ENCODE assay signal across 10 mouse cellular contexts in the genomic region with DNA sequence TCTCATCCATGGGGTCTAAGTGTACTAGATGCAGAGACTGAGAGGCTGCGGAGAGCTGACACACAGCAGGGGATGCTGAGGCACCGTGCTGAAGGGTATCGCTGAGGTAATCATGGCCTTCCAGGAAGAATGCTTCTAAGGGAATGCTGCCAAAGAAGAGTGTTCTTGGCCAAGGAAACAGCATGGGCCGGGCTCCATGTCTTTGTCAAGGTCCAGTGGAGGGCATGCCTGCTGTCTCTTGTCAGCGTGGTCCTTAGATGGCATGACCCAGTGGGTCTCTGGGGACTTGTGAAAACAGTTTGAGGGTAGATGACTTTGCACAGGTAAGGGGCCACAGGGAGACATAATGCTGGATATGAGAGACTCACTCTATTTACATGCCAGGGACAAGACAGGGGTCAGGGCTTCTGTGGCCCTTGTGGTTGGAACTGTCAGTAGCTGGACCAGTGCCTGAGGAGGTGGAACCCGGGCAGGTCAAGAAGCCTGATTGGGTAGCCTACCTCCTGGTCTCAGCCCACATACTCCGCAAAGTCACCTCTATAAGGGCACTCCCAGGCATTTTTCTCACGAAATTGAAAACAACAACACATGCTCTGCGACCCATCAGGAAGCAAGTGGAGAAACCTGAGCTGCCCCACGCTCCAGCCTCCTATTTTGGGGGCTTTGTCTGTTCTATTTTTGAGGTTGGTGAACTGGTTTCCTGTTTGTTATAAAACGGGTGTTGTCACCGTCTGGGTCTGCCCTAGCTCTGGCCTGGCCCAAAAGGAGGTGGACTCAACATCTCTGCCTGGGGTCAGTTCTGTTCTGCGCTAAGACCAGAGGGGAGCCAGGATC.
DNase-seq lines count a peak whose midpoint lies in the region; ATAC-seq and TF ChIP-seq lines count a peak whose summit lies in the region.
"Had no signal": no experiment of that assay in that cellular context is flagged by ENCODE, and none has a peak within 500 bp of the region (broad histone marks: within the 10 kb centered on the region; RNA-seq: fewer than 3 reads in every experiment).

No protein-coding gene starts in this region.

- no peak overlapping the region for H3K9ac ChIP-seq in hindbrain, postnatal 0 days (replicated peaks; ENCODE audit: low read length)
- no peak overlapping the region for H3K9ac ChIP-seq in hindbrain, embryonic 13.5 days
- no peak overlapping the region for H3K9ac ChIP-seq in forebrain, embryonic 14.5 days (ENCODE audit: low read length)
- H3K9ac ChIP-seq: hindbrain, embryonic 15.5 days; lung, embryonic 14.5 days had no signal

- H3K9me3 ChIP-seq in hindbrain, postnatal 0 days (ENCODE audit: low read length), result no peaks in the 10 kb centered on the region
- no peaks in the 10 kb centered on the region for H3K9me3 ChIP-seq in hindbrain, embryonic 13.5 days
- H3K9me3 ChIP-seq in forebrain, embryonic 14.5 days (replicated peaks; ENCODE audit: control insufficient read depth, low read length), result no peaks in the 10 kb centered on the region
- H3K9me3 ChIP-seq: hindbrain, embryonic 15.5 days had no signal

- H3K27ac ChIP-seq in hindbrain, postnatal 0 days, result no peak overlapping the region
- H3K27ac ChIP-seq in hindbrain, embryonic 13.5 days, result no peak overlapping the region
- no peak overlapping the region for H3K27ac ChIP-seq in forebrain, embryonic 14.5 days (ENCODE audit: low read depth, low read length)
- H3K27ac ChIP-seq: hindbrain, embryonic 15.5 days had no signal

- WGBS in hindbrain, postnatal 0 days, result 62% methylated on average over 13 of the region's 13 CpGs
- WGBS in hindbrain, embryonic 13.5 days, result 78% methylated on average over 13 of the region's 13 CpGs
- WGBS in forebrain, embryonic 14.5 days, result 85% methylated on average over 13 of the region's 13 CpGs

- no peak overlapping the region for H3K4me2 ChIP-seq in hindbrain, postnatal 0 days (ENCODE audit: low read depth, low read length)
- no peak overlapping the region for H3K4me2 ChIP-seq in hindbrain, embryonic 13.5 days
- H3K4me2 ChIP-seq in forebrain, embryonic 14.5 days (ENCODE audit: low read length), result no peak overlapping the region
- H3K4me2 ChIP-seq: hindbrain, embryonic 15.5 days; lung, embryonic 14.5 days had no signal

- no peaks in the 10 kb centered on the region for H3K27me3 ChIP-seq in hindbrain, postnatal 0 days (ENCODE audit: insufficient read depth, low read length)
- no peaks in the 10 kb centered on the region for H3K27me3 ChIP-seq in hindbrain, embryonic 13.5 days
- H3K27me3 ChIP-seq in forebrain, embryonic 14.5 days (replicated peaks; ENCODE audit: control insufficient read depth, insufficient read depth, low read length), result no peaks in the 10 kb centered on the region
- H3K27me3 ChIP-seq: hindbrain, embryonic 15.5 days had no signal

- H3K4me1 ChIP-seq in hindbrain, postnatal 0 days (ENCODE audit: insufficient read depth, low read length), result no peaks in the 10 kb centered on the region
- no peaks in the 10 kb centered on the region for H3K4me1 ChIP-seq in hindbrain, embryonic 13.5 days (replicated peaks)
- no peaks in the 10 kb centered on the region for H3K4me1 ChIP-seq in forebrain, embryonic 14.5 days (ENCODE audit: control insufficient read depth, insufficient read depth, low read length)
- H3K4me1 ChIP-seq: hindbrain, embryonic 15.5 days had no signal

- ATAC-seq in hindbrain, postnatal 0 days, result peak; percentile 33; the same call in 1 of the 2 replicates
- no peak for ATAC-seq in hindbrain, embryonic 13.5 days (ENCODE audit: low FRiP score)
- no peak for ATAC-seq in activated CD4-positive, CD25-positive, alpha-beta regulatory T cell, adult 4 months
- no peak for ATAC-seq in forebrain, embryonic 14.5 days

- no peak for TF ChIP-seq CTCF in hindbrain, postnatal 0 days (IDR thresholded peaks at IDR 0.05; ENCODE audit: low read depth)

- no peak overlapping the region for H3K4me3 ChIP-seq in hindbrain, postnatal 0 days (ENCODE audit: low read length)
- no peak overlapping the region for H3K4me3 ChIP-seq in hindbrain, embryonic 13.5 days
- no peak overlapping the region for H3K4me3 ChIP-seq in forebrain, embryonic 14.5 days (ENCODE audit: low read depth, low read length)
- H3K4me3 ChIP-seq: hindbrain, embryonic 15.5 days had no signal

- peak; percentile 57 for DNase-seq in hindbrain, postnatal 0 days (ENCODE audit: low spot score)
- DNase-seq in thymus, postnatal 14 days, result peak; percentile 2
- DNase-seq in thymus, adult 18-20 months, result no peak
- peak; percentile 80 to 85 for DNase-seq in cerebellum, postnatal 14 days
- DNase-seq in forebrain, embryonic 14.5 days (ENCODE audit: low spot score), result no peak
- DNase-seq in embryo, embryonic 11 days, result no peak
- DNase-seq: lung, embryonic 14.5 days had no signal

- H3K36me3 ChIP-seq in hindbrain, postnatal 0 days (ENCODE audit: insufficient read depth, low read length), result no peaks in the 10 kb centered on the region
- no peaks in the 10 kb centered on the region for H3K36me3 ChIP-seq in hindbrain, embryonic 13.5 days
- H3K36me3 ChIP-seq in forebrain, embryonic 14.5 days (ENCODE audit: control insufficient read depth, insufficient read depth, low read length), result no peaks in the 10 kb centered on the region
- H3K36me3 ChIP-seq: hindbrain, embryonic 15.5 days had no signal

Comparison
In these comparisons a context has a peak if more than half of its experiments do, and no peak if none do; other contexts are left out.
1. DNase-seq: peak in hindbrain, postnatal 0 days (single experiment), thymus, postnatal 14 days (single experiment) and cerebellum, postnatal 14 days (2 of 2); none in thymus, adult 18-20 months (0 of 2), forebrain, embryonic 14.5 days (single experiment) and embryo, embryonic 11 days (single experiment).